ENCODE assay signal across 21 mouse cellular contexts in genomic region chr7:128133596-128133995, GRCm38 (mm10). TPM values are rescaled to one million over a fixed set of nuclear protein-coding genes. Genes with fewer than 3 reads are reported as not detected.
DNase-seq lines count a peak whose midpoint lies in the region; ATAC-seq and TF ChIP-seq lines count a peak whose summit lies in the region.
"Had no signal": no experiment of that assay in that cellular context is flagged by ENCODE, and none has a peak within 500 bp of the region (broad histone marks: within the 10 kb centered on the region; RNA-seq: fewer than 3 reads in every experiment).

No protein-coding gene starts in this region.

- DNase-seq in kidney, adult 2 months, result peak; percentile 6
- no peak for DNase-seq in kidney, adult 18-20 months
- DNase-seq in thymus, postnatal 0 days (ENCODE audit: low spot score), result peak; percentile 48
- no peak for DNase-seq in thymus, postnatal 10 days (ENCODE audit: low spot score in 2 of 2)
- peak; percentile 48 for DNase-seq in induced T-regulatory cell, adult 2 months (ENCODE audit: low read depth)
- peak; percentile 63 for DNase-seq in splenic B cell, adult 2 months (ENCODE audit: low read depth, low spot score)
- DNase-seq in left cerebral cortex, postnatal 10 days (ENCODE audit: extremely low spot score in 1 of 2, low spot score in 2 of 2), result no peak
- DNase-seq in midbrain, embryonic 14.5 days, result no peak
- DNase-seq: adrenal gland, adult 2 months; cerebellum, postnatal 25 days; heart, adult 2 months; heart, postnatal 10 days had no signal

- WGBS in kidney, adult 2 months, result 78% methylated on average over 2 of the region's 2 CpGs
- 87% methylated on average over 2 of the region's 2 CpGs for WGBS in midbrain, embryonic 14.5 days

- intact Hi-C loops in left cerebral cortex, postnatal 10 days (cut with DNase I), result no loop called here

- no peak for TF ChIP-seq CTCF in kidney, adult 2 months (conservative IDR thresholded peaks at IDR 0.05; ENCODE audit: insufficient read depth, insufficient read length, low read depth, low read length)

- no peak overlapping the region for H3K27ac ChIP-seq in kidney, adult 2 months (ENCODE audit: insufficient read depth, low read depth, low read length)
- no peak overlapping the region for H3K27ac ChIP-seq in midbrain, embryonic 14.5 days (replicated peaks; ENCODE audit: low read depth, low read length)
- H3K27ac ChIP-seq: embryonic facial prominence, embryonic 12.5 days; forebrain, embryonic 10.5 days; heart, adult 2 months; kidney, embryonic 15.5 days; layer of hippocampus, adult 2 months; limb, embryonic 15.5 days had no signal

- H3K4me1 ChIP-seq in kidney, adult 2 months (ENCODE audit: control insufficient read depth, insufficient read depth, low read length), result no peaks in the 10 kb centered on the region
- no peaks in the 10 kb centered on the region for H3K4me1 ChIP-seq in midbrain, embryonic 14.5 days (ENCODE audit: control insufficient read depth, insufficient read depth, low read length)
- H3K4me1 ChIP-seq: embryonic facial prominence, embryonic 12.5 days; forebrain, embryonic 10.5 days; kidney, embryonic 15.5 days; limb, embryonic 15.5 days had no signal

- no peak for TF ChIP-seq POLR2A in kidney, adult 2 months (IDR thresholded peaks at IDR 0.05; ENCODE audit: low read depth, low read length)

- H3K9me3 ChIP-seq in midbrain, embryonic 14.5 days (ENCODE audit: control insufficient read depth, low read length), result no peaks in the 10 kb centered on the region
- H3K9me3 ChIP-seq: embryonic facial prominence, embryonic 12.5 days; forebrain, embryonic 10.5 days; kidney, embryonic 15.5 days; limb, embryonic 15.5 days had no signal

- no peak overlapping the region for H3K9ac ChIP-seq in midbrain, embryonic 14.5 days (replicated peaks; ENCODE audit: low read length)
- H3K9ac ChIP-seq: embryonic facial prominence, embryonic 12.5 days; kidney, embryonic 15.5 days; limb, embryonic 15.5 days had no signal

- H3K4me2 ChIP-seq in midbrain, embryonic 14.5 days (ENCODE audit: low read length), result no peak overlapping the region
- H3K4me2 ChIP-seq: embryonic facial prominence, embryonic 12.5 days; kidney, embryonic 15.5 days; limb, embryonic 15.5 days had no signal

- no peak overlapping the region for H3K4me3 ChIP-seq in kidney, adult 2 months (ENCODE audit: insufficient read depth, low read depth, low read length)
- no peak overlapping the region for H3K4me3 ChIP-seq in midbrain, embryonic 14.5 days (replicated peaks; ENCODE audit: low read depth, low read length)
- H3K4me3 ChIP-seq: embryonic facial prominence, embryonic 12.5 days; forebrain, embryonic 10.5 days; heart, adult 2 months; kidney, embryonic 15.5 days; layer of hippocampus, adult 2 months; limb, embryonic 15.5 days; megakaryocyte, embryonic 14.5 days had no signal

- H3K36me3 ChIP-seq in kidney, adult 2 months (ENCODE audit: control insufficient read depth, insufficient read depth, low read length), result no peaks in the 10 kb centered on the region
- H3K36me3 ChIP-seq in splenic B cell, adult 2 months (ENCODE audit: control insufficient read depth, insufficient read depth, low read length, poor library complexity, severe bottlenecking), result no peaks in the 10 kb centered on the region
- H3K36me3 ChIP-seq in midbrain, embryonic 14.5 days (ENCODE audit: control insufficient read depth, insufficient read depth, low read length), result no peaks in the 10 kb centered on the region
- H3K36me3 ChIP-seq: embryonic facial prominence, embryonic 12.5 days; forebrain, embryonic 10.5 days; kidney, embryonic 15.5 days; limb, embryonic 15.5 days had no signal

- no peaks in the 10 kb centered on the region for H3K27me3 ChIP-seq in kidney, adult 2 months (replicated peaks; ENCODE audit: control insufficient read depth, insufficient read depth, low read length)
- no peaks in the 10 kb centered on the region for H3K27me3 ChIP-seq in splenic B cell, adult 2 months (ENCODE audit: control insufficient read depth, insufficient read depth, low read length, poor library complexity, severe bottlenecking)
- H3K27me3 ChIP-seq in midbrain, embryonic 14.5 days (ENCODE audit: control insufficient read depth, insufficient read depth, low read length), result no peaks in the 10 kb centered on the region
- H3K27me3 ChIP-seq: embryonic facial prominence, embryonic 12.5 days; kidney, embryonic 15.5 days; limb, embryonic 15.5 days had no signal

- ATAC-seq in midbrain, embryonic 14.5 days (ENCODE audit: low FRiP score, low TSS enrichment), result no peak
- ATAC-seq: hindbrain, embryonic 16.5 days had no signal

RNA-seq across cellular contexts. Expression of gene Itgax, which starts 4.2 kb away (rescaled TPM):
- 1.9 TPM in 2 replicates for polyA plus RNA-seq in kidney, adult 2 months (2012; rRNA removed)
- 1.5 and 1.6 TPM in 2 replicates for polyA plus RNA-seq in thymus, postnatal 0 days (2015; fragmentation: Nextera tagmentation; extraction: Ambion mirVana)
- total RNA-seq in left cerebral cortex, postnatal 10 days (2021), result under 1 TPM in 1 of 2 experiments, not detected in 1; 0.30 TPM
- polyA plus RNA-seq in midbrain, embryonic 14.5 days (2014; fragmentation: Nextera tagmentation; extraction: Ambion mirVana), result 0.32 TPM in 1 of 2 replicates, not detected in the other
- polyA plus RNA-seq: C2C12; embryonic facial prominence, embryonic 12.5 days; forebrain, embryonic 10.5 days had no signal

RNA-seq across cellular contexts. Expression of gene Itgad, which starts 20.6 kb away (rescaled TPM):
- 0.05 and 0.08 TPM in 2 replicates for polyA plus RNA-seq in kidney, adult 2 months (2012; rRNA removed)
- 1.7 and 1.9 TPM in 2 replicates for polyA plus RNA-seq in thymus, postnatal 0 days (2015; fragmentation: Nextera tagmentation; extraction: Ambion mirVana)
- total RNA-seq in left cerebral cortex, postnatal 10 days (2021), result under 1 TPM; 0.14 to 0.17 TPM
- not detected in 2 replicates for polyA plus RNA-seq in midbrain, embryonic 14.5 days (2014; fragmentation: Nextera tagmentation; extraction: Ambion mirVana)
- total RNA-seq: heart, postnatal 10 days had no signal
- polyA plus RNA-seq: C2C12; embryonic facial prominence, embryonic 12.5 days; forebrain, embryonic 10.5 days; hindbrain, embryonic 16.5 days; kidney, embryonic 15.5 days; limb, embryonic 15.5 days; stomach, embryonic 16.5 days had no signal

Comparison
In these comparisons a context has a peak if more than half of its experiments do, and no peak if none do; other contexts are left out.
1. DNase-seq: peak in kidney, adult 2 months (single experiment), thymus, postnatal 0 days (single experiment), induced T-regulatory cell, adult 2 months (single experiment) and splenic B cell, adult 2 months (single experiment); none in kidney, adult 18-20 months (single experiment), thymus, postnatal 10 days (0 of 2), left cerebral cortex, postnatal 10 days (0 of 2) and midbrain, embryonic 14.5 days (single experiment).